Mouse (Mus musculus) frontal cortex, postnatal 14 days (tissue): ENCODE data around the gene Tmem229b.
"Not testable (repeated sequence)": the region's sequence is repeated elsewhere in the genome, so short reads cannot be mapped to it uniquely, and the experiment has no call there.

Experiments
- DNase-seq, 2 experiments: peaks; one replicate each; pipeline ENCODE4 v3.0.0; 2022; ENCODE audit warnings: low spot score in 2 of 2

Tmem229b gene

GRCm38 (mm10) chr12:79007126-79007753 is at the start of gene Tmem229b:
Gene Tmem229b, minus strand, starts transcription at chr12:79007627.
- DNase-seq: peak; percentile 43 to 69

GRCm38 (mm10) chr12:79055276-79055675 is 47.8 kb upstream of the Tmem229b start:
- no peak for DNase-seq

- no peak for DNase-seq
Observed at GRCm38 (mm10) chr12:79052073-79052472, 44.6 kb upstream of the Tmem229b start.

- no peak for DNase-seq
Observed at GRCm38 (mm10) chr12:79050545-79051212, 43.3 kb upstream of the Tmem229b start.

- DNase-seq: no peak
Observed at GRCm38 (mm10) chr12:79049807-79050206, 42.4 kb upstream of the Tmem229b start.

- no peak for DNase-seq
Observed at GRCm38 (mm10) chr12:79048898-79049297, 41.5 kb upstream of the Tmem229b start.

- no peak for DNase-seq
Observed at GRCm38 (mm10) chr12:79047203-79047602, 39.8 kb upstream of the Tmem229b start.

GRCm38 (mm10) chr12:79046171-79046570 is 38.7 kb upstream of the Tmem229b start:
- DNase-seq: no peak

GRCm38 (mm10) chr12:79044668-79045067 is 37.2 kb upstream of the Tmem229b start:
- DNase-seq: peak in 1 of 2 experiments; percentile 30

GRCm38 (mm10) chr12:79041436-79041835 is 34.0 kb upstream of the Tmem229b start:
- no peak for DNase-seq

GRCm38 (mm10) chr12:79040201-79040827 is 32.9 kb upstream of the Tmem229b start:
- DNase-seq: no peak

GRCm38 (mm10) chr12:79039708-79040107 is 32.3 kb upstream of the Tmem229b start:
- DNase-seq: no peak

GRCm38 (mm10) chr12:79035349-79035748 is 27.9 kb upstream of the Tmem229b start:
- DNase-seq: no peak

GRCm38 (mm10) chr12:79034331-79034730 is 26.9 kb upstream of the Tmem229b start:
- no peak for DNase-seq

GRCm38 (mm10) chr12:79028911-79029861 is 21.8 kb upstream of the Tmem229b start, which contains the start of gene Plekhh1:
Gene Plekhh1, plus strand, starts transcription at chr12:79029163.
- peak in 1 of 2 experiments; percentile 17 for DNase-seq

GRCm38 (mm10) chr12:79027526-79027925 is 20.1 kb upstream of the Tmem229b start:
- not testable (repeated sequence) for DNase-seq

GRCm38 (mm10) chr12:79022882-79023281 is 15.5 kb upstream of the Tmem229b start:
- peak; percentile 24 to 51 for DNase-seq

- no peak for DNase-seq
Observed at GRCm38 (mm10) chr12:79021902-79022301, 14.5 kb upstream of the Tmem229b start.

GRCm38 (mm10) chr12:79017994-79018399 is 10.6 kb upstream of the Tmem229b start:
- DNase-seq: no peak

- DNase-seq: no peak
Observed at GRCm38 (mm10) chr12:79016109-79016508, 8.7 kb upstream of the Tmem229b start.

- DNase-seq: no peak
Observed at GRCm38 (mm10) chr12:79010569-79010968, 3.1 kb upstream of the Tmem229b start.
